Mouse (Mus musculus) G1E (cell line): ENCODE data around the gene Mtf1.

Experiments used
- CTCF ChIP-seq: IDR thresholded peaks from 2 replicates; pipeline ENCODE4 v1.5.1; 2012; ENCODE audit warnings: low read depth, low read length, inconsistent platforms, mixed read lengths
- GATA1 ChIP-seq: IDR thresholded peaks from 2 replicates; pipeline ENCODE4 v1.6.1; 2012; ENCODE audit warnings: borderline replicate concordance, low read length, inconsistent platforms, mixed read lengths
- TAL1 ChIP-seq: conservative IDR thresholded peaks from 2 replicates; pipeline ENCODE4 v1.6.1; 2012; ENCODE audit warnings: low read depth, low read length, inconsistent platforms, mixed read lengths

- TF ChIP-seq GATA1 (no peak), CTCF (no peak), TAL1 (no peak)
These were observed 23.1 kb downstream of the Mtf1 start for GRCm38 (mm10) chr4:124824967-124825366.
